Mouse (Mus musculus) liver, adult 2 months (tissue): ENCODE data around the gene Peg10.

Source experiments
- CTCF ChIP-seq: fragments of 200-500 bp; IDR thresholded peaks from 2 replicates; pipeline ENCODE4 v1.5.1; 2011; ENCODE audit warnings: low read depth, low read length, control low read depth
- POLR2A ChIP-seq: fragments of 200-500 bp; IDR thresholded peaks from 2 replicates; pipeline ENCODE4 v1.6.1; 2011; ENCODE audit warnings: low read length, control low read depth; ENCODE audit not compliant: insufficient read depth; ENCODE audit errors: extremely low read depth

DNA sequence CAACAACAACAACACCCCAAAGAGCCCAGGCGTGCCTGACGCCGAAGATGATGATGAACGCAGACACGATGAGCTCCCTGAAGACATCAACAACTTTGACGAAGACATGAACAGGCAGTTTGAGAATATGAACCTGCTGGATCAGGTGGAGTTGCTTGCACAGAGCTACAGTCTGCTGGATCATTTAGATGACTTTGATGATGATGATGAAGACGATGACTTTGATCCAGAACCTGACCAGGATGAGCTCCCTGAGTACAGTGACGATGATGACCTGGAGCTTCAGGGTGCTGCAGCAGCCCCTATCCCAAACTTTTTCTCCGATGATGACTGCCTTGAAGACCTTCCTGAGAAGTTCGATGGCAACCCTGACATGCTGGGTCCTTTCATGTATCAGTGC lies 7.2 kb downstream of the Peg10 start:
- TF ChIP-seq CTCF (no peak), POLR2A (no peak)
